Mouse (Mus musculus): ENCODE data around the gene Cacna1i.

- TF ChIP-seq CTCF (IDR thresholded peaks at IDR 0.05; ENCODE audit: low read depth) (no peak), EP300 (IDR thresholded peaks at IDR 0.05; ENCODE audit: low read depth) (no peak)
Measured at GRCm38 (mm10) chr15:80373219-80373964, 86.4 kb downstream of the Cacna1i start.

Measured in heart, postnatal 0 days (tissue).